Mouse (Mus musculus): ENCODE measurements around the gene Rfx8.

Rfx8 gene

GRCm38 (mm10) chr1:39720632-39721350 is at the start of gene Rfx8:
Rfx8 (minus strand) TSS chr1:39720997.
- peak; percentile 66 for ATAC-seq (ENCODE audit: insufficient number of reproducible peaks, low FRiP score, low TSS enrichment)

- ATAC-seq (ENCODE audit: insufficient number of reproducible peaks, low FRiP score, low TSS enrichment), result no peak
Observed at GRCm38 (mm10) chr1:39770436-39770835, 49.6 kb upstream of the Rfx8 start.

- ATAC-seq (ENCODE audit: insufficient number of reproducible peaks, low FRiP score, low TSS enrichment), result no peak
Observed at GRCm38 (mm10) chr1:39768017-39768416, 47.2 kb upstream of the Rfx8 start.

- ATAC-seq (ENCODE audit: insufficient number of reproducible peaks, low FRiP score, low TSS enrichment), result no peak
Observed at GRCm38 (mm10) chr1:39765854-39766493, 45.2 kb upstream of the Rfx8 start.

- 0 out of 2 replicates have a peak, but pooled peaks have one; percentile 27 for ATAC-seq (ENCODE audit: insufficient number of reproducible peaks, low FRiP score, low TSS enrichment)
Observed at GRCm38 (mm10) chr1:39762025-39762370, 41.2 kb upstream of the Rfx8 start.

GRCm38 (mm10) chr1:39761211-39762024 is 40.6 kb upstream of the Rfx8 start:
- ATAC-seq (ENCODE audit: insufficient number of reproducible peaks, low FRiP score, low TSS enrichment), result peak; percentile 86

GRCm38 (mm10) chr1:39760181-39760715 is 39.5 kb upstream of the Rfx8 start:
- no peak for ATAC-seq (ENCODE audit: insufficient number of reproducible peaks, low FRiP score, low TSS enrichment)

GRCm38 (mm10) chr1:39759231-39760175 is 38.7 kb upstream of the Rfx8 start:
- no peak for ATAC-seq (ENCODE audit: insufficient number of reproducible peaks, low FRiP score, low TSS enrichment)

- ATAC-seq (ENCODE audit: insufficient number of reproducible peaks, low FRiP score, low TSS enrichment), result no peak
Observed at GRCm38 (mm10) chr1:39758244-39758643, 37.4 kb upstream of the Rfx8 start.

- no peak for ATAC-seq (ENCODE audit: insufficient number of reproducible peaks, low FRiP score, low TSS enrichment)
Observed at GRCm38 (mm10) chr1:39756952-39757351, 36.2 kb upstream of the Rfx8 start.

GRCm38 (mm10) chr1:39754224-39754957 is 33.6 kb upstream of the Rfx8 start:
- no peak for ATAC-seq (ENCODE audit: insufficient number of reproducible peaks, low FRiP score, low TSS enrichment)

GRCm38 (mm10) chr1:39751537-39751936 is 30.7 kb upstream of the Rfx8 start:
- ATAC-seq (ENCODE audit: insufficient number of reproducible peaks, low FRiP score, low TSS enrichment), result no peak

- no peak for ATAC-seq (ENCODE audit: insufficient number of reproducible peaks, low FRiP score, low TSS enrichment)
Observed at GRCm38 (mm10) chr1:39749664-39750063, 28.9 kb upstream of the Rfx8 start.

- ATAC-seq (ENCODE audit: insufficient number of reproducible peaks, low FRiP score, low TSS enrichment), result no peak
Observed at GRCm38 (mm10) chr1:39749214-39749613, 28.4 kb upstream of the Rfx8 start.

GRCm38 (mm10) chr1:39748666-39749065 is 27.9 kb upstream of the Rfx8 start:
- peak; percentile 10; the same call in 1 of the 2 replicates for ATAC-seq (ENCODE audit: insufficient number of reproducible peaks, low FRiP score, low TSS enrichment)

- ATAC-seq (ENCODE audit: insufficient number of reproducible peaks, low FRiP score, low TSS enrichment), result no peak
Observed at GRCm38 (mm10) chr1:39746464-39746863, 25.7 kb upstream of the Rfx8 start.

GRCm38 (mm10) chr1:39740948-39741347 is 20.2 kb upstream of the Rfx8 start:
- no peak for ATAC-seq (ENCODE audit: insufficient number of reproducible peaks, low FRiP score, low TSS enrichment)

- ATAC-seq (ENCODE audit: insufficient number of reproducible peaks, low FRiP score, low TSS enrichment), result no peak
Observed at GRCm38 (mm10) chr1:39740002-39740401, 19.2 kb upstream of the Rfx8 start.

- no peak for ATAC-seq (ENCODE audit: insufficient number of reproducible peaks, low FRiP score, low TSS enrichment)
Observed at GRCm38 (mm10) chr1:39735927-39736604, 15.3 kb upstream of the Rfx8 start.

Data from cerebellum, adult (tissue).